Mouse (Mus musculus) frontal cortex, adult (tissue): ENCODE results near the gene Gm5798.
"Not testable (repeated sequence)": the region's sequence is repeated elsewhere in the genome, so short reads cannot be mapped to it uniquely, and the experiment has no call there.

ENCODE experiments used
- ATAC-seq: cut with Nextera tagmentation; 2 replicates; pipeline ENCODE4 v1.9.2; 2017; ENCODE audit warnings: mild to moderate bottlenecking, moderate library complexity, mixed read lengths; ENCODE audit not compliant: low TSS enrichment

The Gm5798 gene

DNA sequence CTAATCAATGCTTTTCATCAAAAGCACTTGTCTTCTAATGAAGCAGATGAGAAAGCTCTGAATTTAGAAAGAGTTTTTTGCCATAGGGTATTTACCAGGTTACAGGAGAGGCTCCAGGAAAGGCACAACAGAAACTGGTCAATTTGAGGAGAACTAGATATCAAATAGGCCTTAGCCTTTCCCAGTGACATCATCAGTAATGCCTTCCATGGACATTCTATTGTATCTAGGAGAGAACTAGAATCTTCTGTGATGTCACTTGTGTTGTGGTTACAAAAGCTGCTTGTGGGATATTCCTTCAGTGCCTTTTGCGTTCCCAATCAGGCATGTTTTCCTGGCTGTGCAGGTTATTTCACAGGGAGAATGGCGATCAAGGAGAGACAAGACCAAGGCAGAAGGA, at the start of gene Gm5798:
TSS of gene Gm5798 (plus strand) at position 301 of the 400 bp plus-strand sequence.
- ATAC-seq = not testable (repeated sequence)

DNA sequence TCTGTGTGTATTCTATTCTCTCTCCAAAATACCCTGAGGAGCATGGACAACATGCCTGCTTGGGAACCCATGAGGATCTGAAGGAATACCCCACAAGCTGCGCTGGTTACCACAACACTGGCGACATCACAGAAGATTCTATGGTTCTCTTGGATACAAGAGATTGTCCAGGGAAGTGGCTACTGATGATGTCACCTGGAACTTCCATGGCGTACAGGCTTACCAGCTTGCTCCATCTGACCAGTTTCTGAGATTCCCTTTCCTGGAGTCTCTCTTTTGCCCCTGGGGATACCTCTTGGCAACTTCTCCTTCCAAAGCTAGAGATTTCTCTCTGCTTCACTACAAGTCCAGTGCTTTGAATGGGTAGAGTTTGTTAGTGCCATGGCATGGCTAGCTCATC, 37.9 kb downstream of the Gm5798 start, which contains the start of gene Gm7945:
TSS of gene Gm7945 (minus strand) at position 101 of the 400 bp plus-strand sequence.
- ATAC-seq = not testable (repeated sequence)
